Mouse (Mus musculus) E14TG2a.4 (cell line): ENCODE data around the gene Evx1.

Experiments used
- CTCF ChIP-seq: conservative IDR thresholded peaks from 2 replicates; pipeline ENCODE4 v1.5.1; 2014; ENCODE audit warnings: low read length
- POU5F1 ChIP-seq: IDR thresholded peaks from 2 replicates; pipeline ENCODE4 v1.6.1; 2014; ENCODE audit warnings: low read length, borderline replicate concordance

GRCm38 (mm10) chr6:52300806-52301205, 12.5 kb upstream of the Evx1 start:
- TF ChIP-seq POU5F1 (no peak), CTCF (no peak)
